Mouse (Mus musculus) spleen, adult 2 months (tissue): ENCODE results near the gene Nfix. TPM values are rescaled to one million over a fixed set of nuclear protein-coding genes. Genes with fewer than 3 reads are reported as not detected.

Source experiments
- DNase-seq, 2 experiments: peaks; one replicate each; pipeline versions ENCODE4 v3.0.0 to v3.0.0-alpha.2; 2012 to 2021; ENCODE audit warnings: low spot score in 2 of 2, low read depth in 1 of 2
- H3K27ac ChIP-seq: fragments of 200-500 bp; 2 replicates; pipeline ENCODE4 v1.5.1; 2012; ENCODE audit warnings: low read length, inconsistent platforms; ENCODE audit not compliant: insufficient read depth
- H3K27me3 ChIP-seq: fragments of 200-500 bp; 2 replicates; pipeline ENCODE4 v1.6.1; 2012; ENCODE audit warnings: mild to moderate bottlenecking, moderate library complexity, low read length, inconsistent platforms; ENCODE audit not compliant: control insufficient read depth, insufficient read depth
- H3K36me3 ChIP-seq: fragments of 200-500 bp; 2 replicates; pipeline ENCODE4 v1.6.1; 2012; ENCODE audit warnings: mild to moderate bottlenecking, low read length, inconsistent platforms; ENCODE audit not compliant: control insufficient read depth, insufficient read depth
- H3K4me1 ChIP-seq: fragments of 200-500 bp; 2 replicates; pipeline ENCODE4 v1.6.1; 2011; ENCODE audit warnings: inconsistent platforms; ENCODE audit not compliant: control insufficient read depth, insufficient read depth, insufficient read length
- H3K4me3 ChIP-seq: fragments of 200-500 bp; 2 replicates; pipeline ENCODE4 v1.5.1; 2011; ENCODE audit warnings: mild to moderate bottlenecking, inconsistent platforms; ENCODE audit not compliant: insufficient read depth, insufficient read length; ENCODE audit errors: extremely low read depth
- CTCF ChIP-seq: fragments of 200-500 bp; IDR thresholded peaks from 2 replicates; pipeline ENCODE4 v1.5.1; 2011; ENCODE audit warnings: mild to moderate bottlenecking, inconsistent platforms; ENCODE audit not compliant: insufficient read depth, insufficient read length, insufficient replicate concordance; ENCODE audit errors: extremely low read depth
- POLR2A ChIP-seq: fragments of 200-500 bp; IDR thresholded peaks from 2 replicates; pipeline ENCODE4 v1.6.1; 2011; ENCODE audit warnings: low read depth, low read length, inconsistent platforms
- WGBS: fragments of 180-500 bp; shearing (Covaris S2); methylation state at CpG from one replicate; pipeline ENCODE4 v1.1.7; 2018; 5-methylcytosine and 5-hydroxymethylcytosine counted together
- polyA plus RNA-seq: library from polyadenylated mRNA; depleted of rRNA; stranded (reverse); fragments of >200 nt; gene quantifications from 2 replicates; pipeline ENCODE4 v1.2.3, GENCODE M21; 2012

Nfix gene
- polyA plus RNA-seq, 1 experiment, result 13.7 TPM

- H3K27ac ChIP-seq, result no peak overlapping the region
- peaks cover 15% of the 10 kb centered on the region for H3K27me3 ChIP-seq
- 93% methylated on average over 15 of the region's 15 CpGs for WGBS
- H3K4me1 ChIP-seq, result peaks cover 2% of the 10 kb centered on the region; the same call in 1 of the 2 replicates
- no peak for DNase-seq
- no peak for TF ChIP-seq CTCF
- no peak overlapping the region for H3K4me3 ChIP-seq
- no peaks in the 10 kb centered on the region for H3K36me3 ChIP-seq
These were observed 2.8 kb downstream of the Nfix start for GRCm38 (mm10) chr8:84797256-84797797.

- no peak for DNase-seq
- Histone ChIP-seq H3K4me3 (no peak overlapping the region), H3K4me1 (peaks cover 2% of the 10 kb centered on the region; the same call in 1 of the 2 replicates), H3K27me3 (peaks cover 9% of the 10 kb centered on the region), H3K36me3 (no peaks in the 10 kb centered on the region), H3K27ac (no peak overlapping the region)
- WGBS, result 90% methylated on average over 7 of the region's 7 CpGs
- TF ChIP-seq POLR2A (no peak), CTCF (no peak)
These were observed 5.7 kb downstream of the Nfix start for GRCm38 (mm10) chr8:84794486-84794885.

GRCm38 (mm10) chr8:84793791-84794485 is 6.2 kb downstream of the Nfix start:
- no peaks in the 10 kb centered on the region for H3K4me1 ChIP-seq
- no peak overlapping the region for H3K4me3 ChIP-seq

GRCm38 (mm10) chr8:84793134-84793533 is 7.0 kb downstream of the Nfix start:
- DNase-seq, result no peak
- Histone ChIP-seq H3K36me3 (no peaks in the 10 kb centered on the region), H3K27ac (no peak overlapping the region), H3K4me1 (no peaks in the 10 kb centered on the region), H3K27me3 (peaks cover 2% of the 10 kb centered on the region; the same call in 1 of the 2 replicates), H3K4me3 (no peak overlapping the region)
- WGBS, result 90% methylated on average over 9 of the region's 9 CpGs
- TF ChIP-seq CTCF, result no peak
- no peak for TF ChIP-seq POLR2A

More at GRCm38 (mm10) chr8:84793791-84794485, 6.2 kb downstream of the Nfix start:
- Histone ChIP-seq H3K36me3 (no peaks in the 10 kb centered on the region), H3K27me3 (peaks cover 5% of the 10 kb centered on the region; the same call in 1 of the 2 replicates), H3K27ac (no peak overlapping the region)
- 75% methylated on average over 13 of the region's 13 CpGs for WGBS
- TF ChIP-seq CTCF (no peak), POLR2A (no peak)
- no peak for DNase-seq

GRCm38 (mm10) chr8:84792429-84792947 is 7.7 kb downstream of the Nfix start:
- Histone ChIP-seq H3K4me1 (no peaks in the 10 kb centered on the region), H3K27me3 (no peaks in the 10 kb centered on the region), H3K36me3 (no peaks in the 10 kb centered on the region), H3K27ac (no peak overlapping the region), H3K4me3 (no peak overlapping the region)
- WGBS, result 92% methylated on average over 12 of the region's 12 CpGs
- DNase-seq, result no peak
- TF ChIP-seq POLR2A (no peak), CTCF (no peak)

GRCm38 (mm10) chr8:84790537-84790936 is 9.6 kb downstream of the Nfix start:
- no peak for TF ChIP-seq POLR2A
- no peak for TF ChIP-seq CTCF
- no peaks in the 10 kb centered on the region for H3K27me3 ChIP-seq
- no peaks in the 10 kb centered on the region for H3K4me1 ChIP-seq
- H3K27ac ChIP-seq, result no peak overlapping the region
- no peak overlapping the region for H3K4me3 ChIP-seq
- no peak for DNase-seq
- WGBS, result 87% methylated on average over 2 of the region's 2 CpGs
- no peaks in the 10 kb centered on the region for H3K36me3 ChIP-seq

- H3K36me3 ChIP-seq, result no peaks in the 10 kb centered on the region
- 89% methylated on average over 9 of the region's 9 CpGs for WGBS
- H3K27me3 ChIP-seq, result peaks cover under 1% of the 10 kb centered on the region; the same call in 1 of the 2 replicates
- no peak overlapping the region for H3K4me3 ChIP-seq
- TF ChIP-seq CTCF (no peak), POLR2A (no peak)
- no peak for DNase-seq
- H3K4me1 ChIP-seq, result no peaks in the 10 kb centered on the region
- H3K27ac ChIP-seq, result no peak overlapping the region
These were observed 10.2 kb downstream of the Nfix start for GRCm38 (mm10) chr8:84789855-84790486.
